Mouse (Mus musculus): ENCODE data around the gene Tmem268.

Tmem268 gene

DNA sequence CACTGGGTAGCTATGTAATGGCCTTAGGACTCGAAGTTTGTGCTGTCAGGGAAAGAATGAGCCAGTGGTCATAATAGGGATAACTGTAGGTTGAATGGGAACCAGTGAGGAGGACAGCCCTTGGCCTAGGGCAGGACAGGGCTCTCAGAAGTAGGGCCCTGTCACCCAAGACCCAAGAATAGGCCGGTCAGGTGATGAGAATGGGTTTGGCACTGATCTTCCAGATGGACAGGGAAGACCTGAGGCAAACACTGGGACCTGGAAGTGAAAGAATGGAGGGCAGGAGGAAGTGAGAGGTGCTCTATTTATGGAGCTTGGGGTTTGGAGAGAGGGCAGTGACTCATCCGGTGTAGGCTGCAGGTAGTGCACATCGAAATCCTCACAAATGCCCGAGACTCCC lies 1.9 kb upstream of the Tmem268 start:
- no peak for DNase-seq

DNA sequence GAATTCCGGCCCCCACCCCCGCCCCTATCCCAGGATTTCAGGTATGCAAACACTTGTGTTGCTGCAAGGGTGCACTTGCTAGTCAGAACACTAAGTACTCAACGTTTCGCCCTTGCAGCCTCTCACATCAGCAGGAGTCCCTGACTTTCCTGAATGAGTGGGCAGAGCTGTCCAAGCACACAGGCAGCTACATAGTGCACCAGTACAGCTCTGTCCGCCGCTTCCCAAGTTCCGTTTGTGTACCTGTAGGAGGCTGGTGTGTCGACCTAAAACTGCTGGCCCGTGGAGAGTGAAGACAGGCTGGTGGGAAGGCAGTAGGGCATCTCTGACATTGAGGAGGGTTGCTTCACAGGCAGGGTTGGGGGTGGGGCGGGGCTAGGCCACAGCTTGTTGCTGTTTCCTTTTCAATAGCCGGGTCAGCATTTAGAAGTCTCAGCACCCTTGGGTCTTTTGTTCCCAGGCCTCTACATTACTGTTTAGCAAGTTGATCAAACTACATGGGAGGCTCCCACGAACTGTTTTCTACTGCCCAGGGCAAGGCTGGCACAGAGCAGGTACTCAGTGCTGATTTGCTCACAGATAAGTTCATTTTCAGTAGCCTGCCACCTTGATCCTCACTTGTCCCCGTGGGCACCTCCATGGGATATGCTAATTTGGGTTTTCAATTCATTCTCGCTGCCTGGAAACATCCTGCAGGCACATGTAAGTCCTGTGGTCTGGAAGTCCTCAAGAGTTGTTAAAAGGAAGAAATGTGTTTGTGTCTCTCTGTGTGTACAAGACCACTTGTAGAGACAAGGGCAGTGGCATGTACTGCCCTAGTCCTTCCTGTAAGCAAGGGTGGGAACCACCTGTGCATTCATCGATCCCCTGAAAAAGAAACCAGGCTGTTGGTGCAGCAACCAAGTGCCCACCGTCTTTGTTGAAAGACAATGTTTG lies 1.2 kb upstream of the Tmem268 start:
- no peak for DNase-seq

DNA sequence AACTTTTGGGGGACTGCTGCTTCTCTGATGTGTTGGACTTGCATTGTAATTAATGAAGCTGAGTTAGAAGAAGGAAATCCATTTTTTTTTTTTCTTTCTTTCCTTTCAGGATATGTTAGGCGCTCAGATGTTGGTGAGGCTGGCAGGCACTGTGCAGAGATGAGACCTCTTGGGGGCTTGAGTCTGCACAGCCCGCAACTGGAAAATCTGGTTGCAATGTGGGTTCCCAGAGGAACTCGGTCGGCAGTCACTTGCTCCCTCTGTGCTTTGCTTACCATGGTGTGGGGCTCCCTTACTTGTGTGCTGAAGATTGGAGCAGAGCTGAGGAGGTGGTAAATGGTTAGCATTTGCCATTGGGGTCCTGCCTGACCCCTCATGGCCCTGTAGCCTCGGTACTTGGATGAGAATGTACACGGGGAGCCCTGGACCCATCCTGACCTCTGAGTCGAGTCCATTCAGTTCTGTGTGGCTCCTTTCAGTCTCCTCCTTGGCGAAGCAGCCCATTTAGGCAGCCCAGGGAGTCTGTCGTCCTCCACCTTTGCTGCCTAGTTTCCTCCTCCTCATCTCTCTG lies 631 bp downstream of the Tmem268 start:
- DNase-seq, result no peak

DNA sequence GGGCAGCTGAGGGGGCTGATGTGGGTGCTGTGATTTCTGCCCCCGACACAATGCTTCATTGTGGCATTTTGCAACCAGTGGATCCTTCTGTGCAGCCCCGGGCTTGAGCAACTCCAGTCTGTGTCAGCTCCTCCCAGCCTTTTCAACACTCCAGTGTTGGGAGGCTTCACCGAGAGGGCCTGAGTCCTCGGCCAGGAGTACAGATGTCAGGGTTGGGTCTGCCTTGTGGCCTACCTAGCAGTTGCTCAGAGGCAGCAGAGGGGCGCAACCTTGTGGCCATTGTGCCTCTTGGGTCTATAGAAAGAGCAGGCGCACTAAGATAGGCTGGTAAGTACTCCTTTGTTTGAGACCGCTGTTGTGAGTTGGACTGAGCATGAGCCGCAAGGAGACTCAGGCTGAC lies 1.5 kb downstream of the Tmem268 start:
- DNase-seq, result no peak

DNA sequence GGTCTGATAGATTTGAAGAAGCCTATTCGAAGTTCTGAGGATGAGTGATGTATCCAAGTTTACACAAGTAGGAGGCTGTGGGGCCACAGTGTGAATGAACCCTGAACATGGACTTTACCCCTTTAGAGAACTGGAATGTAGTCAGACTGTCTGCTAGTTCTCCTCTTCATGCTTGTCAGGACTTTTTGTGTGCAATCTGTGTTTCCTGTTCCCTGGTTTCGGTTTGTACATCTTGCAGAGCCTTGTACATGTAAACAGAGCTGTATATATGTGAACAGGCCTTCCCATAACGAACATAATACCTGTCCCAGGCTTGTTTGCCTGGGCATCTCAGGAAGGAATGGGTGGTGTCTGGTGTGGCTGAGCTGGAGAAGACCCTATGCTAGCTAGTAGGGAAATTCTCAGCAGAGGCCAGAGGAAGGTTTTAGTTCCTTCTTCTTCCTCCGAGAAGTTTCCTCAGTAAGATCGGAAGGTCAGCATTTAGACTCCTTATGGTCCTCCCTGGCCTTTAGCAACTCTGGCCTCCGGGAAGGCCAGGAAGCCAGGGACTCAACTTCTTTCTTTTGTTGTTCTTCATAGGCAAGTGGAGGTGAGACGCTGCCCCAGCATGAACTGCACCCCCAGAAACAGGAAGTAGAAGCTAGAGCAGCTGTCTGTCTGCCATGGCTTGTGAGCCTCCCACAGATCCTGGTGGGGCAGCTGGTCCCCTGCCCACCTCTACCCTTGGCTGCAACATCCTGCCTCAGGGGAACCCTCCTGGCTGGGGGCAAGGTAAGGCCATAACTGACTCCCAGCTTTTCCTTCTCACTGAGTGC lies 3.5 kb downstream of the Tmem268 start:
- DNase-seq, result no peak

DNA sequence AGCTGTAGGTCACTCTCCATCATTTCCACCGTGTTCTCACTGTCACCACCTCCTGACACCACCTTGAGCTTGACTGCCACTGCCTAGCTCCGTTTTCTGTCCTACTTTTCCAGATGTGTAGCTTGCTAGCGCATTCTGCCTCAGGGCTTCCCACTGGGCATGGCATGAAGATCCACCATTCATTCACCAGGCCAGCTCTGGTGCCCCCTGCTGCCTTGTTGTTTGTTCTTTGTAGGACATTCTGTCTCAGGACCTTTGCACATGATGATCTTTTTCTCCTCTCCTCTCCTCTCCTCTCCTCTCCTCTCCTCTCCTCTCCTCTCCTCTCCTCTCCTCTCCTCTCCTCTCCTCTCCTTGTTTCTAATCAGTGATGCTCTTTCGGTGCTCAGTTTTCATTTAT lies 4.2 kb downstream of the Tmem268 start:
- no peak for DNase-seq

DNA sequence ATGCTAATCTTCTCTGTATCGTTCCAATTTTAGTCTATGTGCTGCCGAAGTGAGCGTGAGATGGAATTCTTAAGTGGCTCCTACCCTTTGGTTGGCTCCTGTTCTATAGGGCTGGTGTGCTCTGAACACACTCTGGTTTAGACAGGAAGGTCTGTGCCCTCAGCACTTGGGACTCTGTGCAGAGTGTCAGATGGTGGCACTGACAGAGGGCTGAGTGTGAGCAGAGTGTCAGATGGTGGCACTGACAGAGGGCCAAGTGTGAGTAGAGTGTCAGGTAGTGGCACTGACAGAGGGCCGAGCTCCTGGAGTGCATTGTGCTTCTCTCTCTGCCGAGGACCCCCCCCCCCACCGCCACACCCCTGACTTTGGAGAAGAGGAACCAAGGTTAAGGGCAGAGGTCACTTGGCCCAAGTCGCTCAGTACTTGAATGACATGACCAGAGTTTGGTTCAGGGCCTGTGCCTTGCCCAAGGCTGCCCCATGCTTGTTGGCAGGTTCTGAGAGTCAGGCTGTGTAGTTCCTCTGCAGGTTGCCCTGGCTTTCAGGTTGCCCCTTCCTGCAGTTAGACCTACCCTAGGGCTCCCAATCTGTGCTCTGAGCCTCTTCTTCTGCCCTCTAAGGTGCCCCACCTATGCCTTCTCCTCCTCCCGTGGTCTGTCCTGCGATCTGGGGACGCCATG lies 9.3 kb downstream of the Tmem268 start:
- DNase-seq, result no peak

DNA sequence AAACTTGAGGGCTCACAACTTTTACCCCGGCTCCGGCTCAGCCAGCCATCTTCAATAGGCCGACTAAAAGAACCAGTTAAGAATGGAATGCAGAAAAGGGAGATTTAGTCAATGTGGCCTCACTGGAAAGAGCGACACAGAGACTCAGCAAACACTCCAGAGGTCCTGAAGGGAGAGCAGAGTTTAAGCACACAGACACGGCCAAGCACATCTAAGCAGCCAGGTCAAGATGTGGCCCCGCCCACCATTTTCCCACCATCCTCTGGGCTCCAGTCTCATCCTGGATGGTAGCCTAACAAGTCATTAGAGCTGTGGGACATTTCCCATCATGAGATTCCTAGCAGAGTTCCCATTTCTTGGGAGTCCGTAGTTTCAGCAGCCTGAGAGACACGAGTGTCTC lies 10.7 kb downstream of the Tmem268 start:
- DNase-seq, result no peak

DNA sequence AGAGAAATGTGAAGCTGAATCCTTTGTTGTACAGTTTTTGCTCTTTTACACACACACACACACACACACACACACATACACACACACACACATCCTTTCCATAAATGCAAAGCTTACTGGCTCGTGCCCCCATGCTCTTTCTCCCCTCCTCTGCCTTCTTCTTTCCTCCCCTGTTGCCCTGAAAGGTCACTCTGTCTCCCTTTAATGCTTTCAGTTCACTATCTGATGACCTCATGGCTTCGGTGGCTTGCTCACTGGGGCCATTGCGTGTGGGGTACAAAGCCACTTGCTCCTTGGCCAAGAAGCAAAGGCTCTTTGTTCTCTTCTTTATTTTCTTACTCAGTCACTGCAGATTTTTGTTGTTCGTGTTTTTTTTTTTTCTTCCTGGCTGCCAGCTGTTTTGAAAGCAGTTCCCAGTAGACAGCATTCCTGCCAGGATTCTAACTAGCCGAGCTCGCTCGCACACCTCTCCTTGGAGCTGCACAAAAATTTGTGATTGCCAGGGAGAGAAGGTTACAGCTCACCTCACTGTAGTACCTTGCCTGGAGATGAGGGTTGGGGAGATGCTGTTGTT lies 11.7 kb downstream of the Tmem268 start:
- no peak for DNase-seq

DNA sequence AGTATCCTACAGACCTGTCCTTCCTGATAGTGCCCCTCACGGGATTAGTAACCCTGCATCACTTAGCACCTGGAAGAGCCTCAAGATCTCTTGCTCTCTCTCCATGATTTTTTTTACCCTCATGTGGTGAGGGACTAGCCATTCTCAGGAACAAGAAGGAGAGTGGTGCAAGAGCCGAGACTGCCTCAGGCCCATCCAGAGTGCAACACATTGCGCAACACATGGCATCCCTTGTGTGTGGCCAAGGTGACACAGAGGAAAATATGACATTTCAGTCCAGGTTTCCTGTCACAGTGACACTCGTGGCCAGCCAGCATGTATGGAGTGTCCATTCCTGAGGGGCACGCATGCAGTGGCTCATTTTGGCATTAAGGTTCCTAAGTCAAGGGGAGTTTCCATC lies 14.0 kb downstream of the Tmem268 start:
- DNase-seq, result no peak

DNA sequence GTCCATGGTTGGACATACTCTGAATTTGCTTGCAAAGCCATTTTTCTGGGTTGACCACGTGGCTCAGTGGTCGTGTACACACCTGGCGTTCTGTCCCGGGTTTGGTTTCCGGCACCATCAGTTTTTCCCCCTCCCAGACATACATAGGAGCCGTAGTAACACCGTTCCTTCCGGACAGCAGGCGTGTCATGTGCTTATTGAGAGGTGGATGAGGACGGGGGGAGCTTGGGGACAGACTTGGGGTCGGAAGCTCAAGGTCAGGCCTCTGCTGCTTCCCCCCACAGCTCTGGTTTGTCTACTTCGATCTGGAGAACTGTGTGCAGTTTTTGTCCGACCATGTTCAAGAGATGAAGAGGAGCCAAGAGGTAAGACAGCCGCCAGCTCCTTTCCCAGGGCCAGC lies 21.1 kb downstream of the Tmem268 start:
- no peak for DNase-seq

DNA sequence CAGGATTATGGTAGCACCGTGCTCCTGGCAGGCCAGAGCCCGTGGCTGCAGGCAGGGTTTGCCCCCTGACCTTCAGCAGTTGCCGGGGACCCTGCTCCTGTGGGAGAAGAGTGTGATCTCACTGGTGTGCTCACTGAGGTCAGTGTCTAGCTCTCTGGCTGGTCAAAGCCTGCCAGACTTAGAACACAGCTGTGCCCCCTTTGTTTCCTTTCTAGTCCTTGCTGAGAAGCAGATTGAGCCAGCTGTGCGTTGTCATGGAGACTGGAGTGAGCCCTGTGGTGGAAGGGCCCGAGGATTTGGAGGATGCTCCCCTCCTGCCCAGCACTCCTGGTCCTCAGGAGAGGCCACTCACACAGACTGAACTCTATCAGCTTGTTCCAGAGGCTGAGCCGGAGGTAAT lies 21.5 kb downstream of the Tmem268 start:
- DNase-seq, result no peak

DNA sequence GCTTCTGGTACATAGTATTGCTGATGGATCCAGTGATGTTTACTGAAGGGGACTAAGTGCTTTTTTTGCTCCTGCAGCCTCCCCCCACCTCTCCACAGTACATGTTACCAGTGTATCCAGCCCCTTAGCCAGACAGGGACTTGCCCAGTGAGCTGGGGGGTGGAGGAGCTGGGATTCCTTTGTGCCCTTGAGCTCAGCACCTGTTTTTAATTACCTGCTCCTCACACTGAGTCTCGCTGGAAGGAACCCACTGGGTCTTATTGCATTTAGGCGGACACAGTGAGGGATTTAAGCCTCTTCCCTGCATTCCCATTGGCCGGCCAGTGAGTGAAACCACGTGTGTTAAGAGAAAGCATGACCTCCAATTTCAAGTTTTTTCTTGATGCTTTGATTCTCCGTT lies 24.0 kb downstream of the Tmem268 start:
- DNase-seq, result no peak

DNA sequence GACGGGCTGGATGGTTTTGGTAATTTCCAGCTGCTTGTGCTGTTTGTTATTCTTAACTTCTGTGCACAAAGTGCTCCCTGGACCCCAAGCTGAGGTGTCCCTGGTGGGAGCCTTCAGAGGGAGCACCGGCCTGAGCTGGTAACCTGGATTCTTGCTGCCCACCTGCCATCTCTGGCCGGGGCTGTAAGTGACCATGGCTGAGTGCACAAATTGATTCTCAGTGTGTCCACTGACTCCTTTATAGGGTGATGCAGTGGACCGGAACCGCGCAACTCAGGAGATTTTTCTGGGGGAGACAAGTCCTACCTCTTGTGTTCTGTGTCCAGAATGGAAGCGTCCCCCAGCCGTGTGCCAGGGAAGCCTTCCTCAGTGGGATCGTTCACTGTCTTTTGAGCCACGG lies 26.6 kb downstream of the Tmem268 start:
- no peak for DNase-seq

DNA sequence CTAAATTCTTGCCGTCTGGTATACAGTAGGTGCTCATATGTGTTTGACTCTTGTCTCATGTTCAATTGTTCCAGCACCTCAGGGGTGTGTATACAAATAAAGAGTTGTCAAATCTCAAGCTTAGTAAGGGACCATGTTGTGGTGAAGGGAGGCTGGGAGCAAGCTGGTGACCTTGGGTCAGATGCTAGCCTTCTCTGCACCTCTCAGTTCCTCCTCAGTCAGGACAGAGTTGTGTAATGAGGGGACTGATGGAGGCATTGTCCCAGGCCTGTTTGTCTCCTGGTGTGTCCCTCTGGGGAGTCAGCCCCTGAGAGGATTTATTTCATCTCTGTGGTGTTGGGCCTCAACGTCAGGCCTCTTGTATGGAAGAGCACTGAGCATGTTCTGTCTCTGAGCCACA lies 27.7 kb downstream of the Tmem268 start:
- DNase-seq, result no peak

DNA sequence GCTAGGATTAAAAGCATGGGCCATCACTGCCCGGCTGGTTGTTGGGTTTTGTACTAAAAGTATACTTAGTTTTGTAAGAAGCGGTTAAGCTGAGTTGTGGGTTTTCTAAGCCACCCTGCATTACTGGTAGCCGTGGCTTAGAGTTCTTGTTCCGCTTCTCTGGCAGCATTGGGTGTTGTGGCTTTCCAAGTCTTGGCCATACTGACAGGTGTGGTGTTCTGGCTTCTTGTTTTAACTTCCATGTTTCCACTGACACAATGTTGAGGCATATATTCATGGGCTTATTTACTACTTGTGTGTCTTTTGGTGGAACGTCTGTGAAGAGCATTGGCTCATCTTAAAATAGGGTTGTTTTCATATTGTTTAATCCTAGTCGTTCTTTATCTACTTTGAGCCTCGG lies 31.4 kb downstream of the Tmem268 start:
- no peak for DNase-seq

DNA sequence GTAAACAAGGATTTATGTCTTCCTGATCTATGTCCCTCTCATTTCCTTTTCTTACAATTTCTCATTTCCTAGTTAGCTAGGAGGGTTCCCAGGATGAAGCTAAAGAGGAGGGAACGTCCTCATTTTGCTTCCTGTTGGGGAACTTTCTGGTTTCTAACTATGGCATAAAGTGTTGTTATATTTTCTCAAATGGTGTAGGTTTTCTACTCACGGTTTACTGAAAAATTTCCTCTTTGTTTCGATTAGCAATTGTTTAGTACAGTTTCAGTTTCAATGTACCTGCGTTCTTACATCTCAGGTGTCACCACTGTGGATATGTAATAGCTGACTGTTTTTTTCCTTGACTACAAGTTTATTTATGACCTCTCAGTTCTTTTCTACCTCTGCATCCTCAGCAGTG lies 32.0 kb downstream of the Tmem268 start:
- DNase-seq, result no peak

DNA sequence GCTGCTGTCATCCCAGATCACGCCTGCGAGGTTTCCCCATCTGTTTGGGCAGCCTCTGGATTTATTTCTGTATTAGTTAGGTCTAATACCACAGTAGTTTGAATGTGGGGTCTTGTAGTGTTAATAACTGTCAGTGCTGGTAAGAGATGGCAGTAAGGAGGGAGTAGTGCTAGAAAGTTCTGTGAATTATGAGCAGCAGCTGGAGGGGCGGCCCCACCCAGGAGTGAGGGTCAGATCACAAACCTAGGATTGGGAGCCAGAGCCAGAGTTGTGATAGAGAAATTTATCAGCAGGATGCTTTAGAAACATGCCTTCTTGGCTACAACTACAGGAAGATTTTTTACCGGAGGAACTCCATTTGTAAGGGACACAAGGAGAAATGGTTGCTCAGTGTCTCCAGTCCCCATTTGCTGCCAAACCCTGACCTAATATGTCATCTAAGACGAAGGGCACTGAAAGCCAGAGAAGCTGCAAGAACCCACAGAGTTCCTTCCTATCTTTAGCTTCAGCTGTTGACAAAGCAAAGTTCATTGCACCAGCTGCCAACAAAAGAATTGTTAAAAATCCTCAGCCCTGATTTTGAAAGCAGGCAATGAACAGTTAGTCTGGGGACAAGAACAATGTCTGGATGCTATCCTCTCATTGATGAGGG lies 36.0 kb downstream of the Tmem268 start:
- no peak for DNase-seq

DNA sequence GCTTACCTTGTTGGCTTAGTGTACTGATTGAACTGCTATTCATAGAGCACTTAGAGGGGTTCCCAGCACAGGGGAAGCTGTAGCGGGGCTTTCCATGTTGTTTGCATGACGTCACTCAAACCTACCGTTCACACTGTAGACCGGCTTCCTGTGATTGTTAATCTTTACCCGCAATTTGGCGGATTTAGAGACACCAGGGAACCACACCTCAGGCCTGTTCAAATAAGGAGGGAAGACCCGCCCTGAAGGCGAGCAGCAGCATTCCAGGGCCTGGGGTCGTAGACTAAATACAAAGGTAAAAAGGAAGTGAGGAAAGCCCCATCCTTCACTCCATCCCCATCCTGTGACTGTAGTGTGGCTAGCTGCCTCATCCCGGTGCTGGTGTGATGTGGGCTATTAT lies 36.7 kb downstream of the Tmem268 start:
- no peak for DNase-seq

DNA sequence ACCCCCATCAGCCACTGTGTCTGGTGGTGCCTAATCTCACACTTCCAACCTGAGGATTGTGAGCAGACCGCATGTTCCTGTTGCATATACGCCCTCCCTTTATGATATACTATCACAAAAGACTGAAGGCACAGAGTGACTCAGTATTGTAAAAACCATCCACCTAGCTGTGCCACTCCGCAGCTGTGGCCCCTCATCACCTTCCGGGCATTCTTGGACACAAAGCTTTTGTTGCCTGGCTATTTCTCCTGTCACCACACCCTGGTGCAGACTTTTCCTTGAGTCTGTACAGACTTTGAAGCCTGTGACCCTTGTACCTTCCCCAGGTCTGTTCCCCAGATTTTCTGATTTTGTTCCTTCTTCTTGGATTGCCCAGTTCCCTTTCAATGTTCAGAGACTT lies 37.4 kb downstream of the Tmem268 start:
- no peak for DNase-seq

DNA sequence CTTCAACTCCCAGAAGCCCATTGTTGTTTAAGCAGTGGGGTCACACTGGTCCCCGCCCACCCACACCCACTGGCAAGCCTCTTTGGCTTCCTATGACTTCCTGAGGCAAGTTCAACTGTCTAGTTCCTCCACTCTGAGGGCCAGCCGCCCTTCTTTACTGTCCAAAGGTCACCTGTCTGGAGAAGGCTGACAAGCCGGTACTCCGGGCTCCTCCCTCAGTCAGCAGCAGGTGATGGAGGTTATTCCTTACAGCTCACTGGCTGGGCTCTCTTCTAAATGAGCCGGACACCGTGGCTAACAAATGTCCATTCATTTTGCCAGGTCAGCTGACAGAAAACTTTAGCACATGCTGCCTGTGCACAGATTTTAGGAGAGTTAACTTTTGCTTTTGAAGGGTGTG lies 42.2 kb downstream of the Tmem268 start:
- no peak for DNase-seq

DNA sequence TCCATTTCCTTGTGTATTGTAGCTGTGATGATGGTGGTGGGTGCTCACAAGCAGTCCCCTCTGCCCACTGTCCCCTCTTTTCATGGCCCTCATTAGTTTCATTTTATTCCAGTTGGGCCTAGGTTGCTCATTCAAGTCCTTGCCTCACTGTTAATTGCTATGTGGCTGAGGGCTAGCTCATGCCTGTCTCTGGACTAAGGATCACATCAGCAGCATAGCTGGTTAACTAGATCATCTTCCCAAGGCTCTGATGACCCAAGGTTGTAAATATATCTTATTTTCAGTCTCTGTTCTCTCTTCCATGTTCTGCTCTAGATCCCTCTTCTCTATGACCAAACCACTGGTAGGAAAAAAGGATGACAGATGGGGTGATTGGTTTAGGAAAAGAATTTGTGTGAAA lies 42.7 kb downstream of the Tmem268 start:
- DNase-seq, result no peak

All from cerebellum, postnatal 10 days (tissue).